Mouse (Mus musculus) neural tube, embryonic 15.5 days (tissue): ENCODE data around the gene Kif17. TPM values are rescaled to one million over a fixed set of nuclear protein-coding genes. Genes with fewer than 3 reads are reported as not detected.
"Not testable (repeated sequence)": the region's sequence is repeated elsewhere in the genome, so short reads cannot be mapped to it uniquely, and the experiment has no call there.

Experiments
- ATAC-seq: fragments of 200-750 bp; cut with Nextera tagmentation; 2 replicates; pipeline ENCODE4 v1.8.0; 2017; ENCODE audit warnings: mild to moderate bottlenecking, moderate TSS enrichment, moderate library complexity; ENCODE audit not compliant: low FRiP score
- H3K27ac ChIP-seq: fragments of 300-500 bp; sonication (generic); replicated peaks from 2 replicates; pipeline ENCODE4 v1.5.1; 2015; ENCODE audit warnings: mild to moderate bottlenecking, inconsistent platforms
- H3K27me3 ChIP-seq: fragments of 300-500 bp; sonication (generic); replicated peaks from 2 replicates; pipeline ENCODE4 v1.6.1; 2015; ENCODE audit warnings: inconsistent platforms
- H3K36me3 ChIP-seq: fragments of 300-500 bp; sonication (generic); 2 replicates; pipeline ENCODE4 v1.6.1; 2015; ENCODE audit warnings: inconsistent platforms
- H3K4me1 ChIP-seq: fragments of 300-500 bp; sonication (generic); 2 replicates; pipeline ENCODE4 v1.6.1; 2015; ENCODE audit warnings: inconsistent platforms
- H3K4me2 ChIP-seq: fragments of 300-500 bp; sonication (generic); 2 replicates; pipeline ENCODE4 v1.6.1; 2015; ENCODE audit warnings: inconsistent platforms, mild to moderate bottlenecking, moderate library complexity
- H3K4me3 ChIP-seq: fragments of 300-500 bp; sonication (generic); replicated peaks from 2 replicates; pipeline ENCODE4 v1.5.1; 2015; ENCODE audit warnings: mild to moderate bottlenecking, inconsistent platforms
- H3K9ac ChIP-seq: fragments of 300-500 bp; sonication (generic); replicated peaks from 2 replicates; pipeline ENCODE4 v1.6.1; 2015; ENCODE audit warnings: mild to moderate bottlenecking, inconsistent platforms
- H3K9me3 ChIP-seq: fragments of 300-500 bp; sonication (generic); replicated peaks from 2 replicates; pipeline ENCODE4 v1.6.1; 2016; ENCODE audit warnings: inconsistent platforms
- WGBS: fragments of 180-500 bp; shearing (Covaris S2); methylation state at CpG from one replicate; pipeline ENCODE4 v1.1.7; 2015; ENCODE audit warnings: mixed read lengths; 5-methylcytosine and 5-hydroxymethylcytosine counted together
- polyA plus RNA-seq: library from polyadenylated mRNA; unstranded; fragments of >200 nt; fragmentation: Nextera tagmentation; extraction: Ambion mirVana; gene quantifications from 2 replicates; pipeline ENCODE4 v1.2.1, GENCODE M21; 2015

Kif17 gene
- polyA plus RNA-seq, 1 experiment from 2014 or later = 5.2 TPM

GRCm38 (mm10) chr4:138316369-138316768, 66.1 kb downstream of the Kif17 start:
- H3K27ac ChIP-seq = no peak overlapping the region
- no peak overlapping the region for H3K4me3 ChIP-seq
- H3K9ac ChIP-seq = no peak overlapping the region
- no peaks in the 10 kb centered on the region for H3K9me3 ChIP-seq
- H3K36me3 ChIP-seq = peaks cover 74% of the 10 kb centered on the region
- WGBS = 86% methylated on average over 6 of the region's 6 CpGs
- no peaks in the 10 kb centered on the region for H3K27me3 ChIP-seq
- H3K4me1 ChIP-seq = peaks cover 4% of the 10 kb centered on the region
- no peak for ATAC-seq
- H3K4me2 ChIP-seq = no peak overlapping the region

GRCm38 (mm10) chr4:138318509-138319266, 68.5 kb downstream of the Kif17 start:
- Histone ChIP-seq H3K9ac (no peak overlapping the region), H3K4me1 (peaks cover 16% of the 10 kb centered on the region), H3K9me3 (no peaks in the 10 kb centered on the region), H3K4me2 (no peak overlapping the region), H3K27me3 (no peaks in the 10 kb centered on the region), H3K4me3 (no peak overlapping the region), H3K36me3 (peaks cover 51% of the 10 kb centered on the region), H3K27ac (no peak overlapping the region)
- ATAC-seq = peak; percentile 25; the same call in 1 of the 2 replicates
- 59% methylated on average over 6 of the region's 6 CpGs for WGBS

DNA sequence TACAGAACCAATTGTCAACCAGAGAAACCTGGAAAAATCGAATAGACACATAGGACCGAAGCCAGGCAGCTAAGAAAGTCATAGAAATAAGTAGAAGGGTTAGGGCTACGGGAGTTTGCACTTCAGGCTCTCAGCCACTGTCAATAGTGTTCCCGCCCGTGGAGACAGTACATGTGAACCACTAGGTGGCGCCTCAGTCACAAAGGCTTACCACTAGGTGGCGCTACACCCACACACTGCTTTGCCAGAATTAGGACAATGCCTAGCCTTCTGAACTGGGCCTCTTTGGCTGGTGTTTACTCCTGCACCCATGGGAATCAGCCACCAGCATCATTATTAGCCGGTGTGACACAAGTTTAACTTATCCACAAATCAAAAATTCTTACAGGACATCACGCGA, 69.3 kb downstream of the Kif17 start:
- no peaks in the 10 kb centered on the region for H3K27me3 ChIP-seq
- no peaks in the 10 kb centered on the region for H3K9me3 ChIP-seq
- peaks cover 43% of the 10 kb centered on the region for H3K36me3 ChIP-seq
- H3K4me3 ChIP-seq = no peak overlapping the region
- no peak overlapping the region for H3K27ac ChIP-seq
- no peak overlapping the region for H3K9ac ChIP-seq
- peaks cover 24% of the 10 kb centered on the region for H3K4me1 ChIP-seq
- no peak for ATAC-seq
- 35% methylated on average over 10 of the region's 10 CpGs for WGBS
- H3K4me2 ChIP-seq = no peak overlapping the region

DNA sequence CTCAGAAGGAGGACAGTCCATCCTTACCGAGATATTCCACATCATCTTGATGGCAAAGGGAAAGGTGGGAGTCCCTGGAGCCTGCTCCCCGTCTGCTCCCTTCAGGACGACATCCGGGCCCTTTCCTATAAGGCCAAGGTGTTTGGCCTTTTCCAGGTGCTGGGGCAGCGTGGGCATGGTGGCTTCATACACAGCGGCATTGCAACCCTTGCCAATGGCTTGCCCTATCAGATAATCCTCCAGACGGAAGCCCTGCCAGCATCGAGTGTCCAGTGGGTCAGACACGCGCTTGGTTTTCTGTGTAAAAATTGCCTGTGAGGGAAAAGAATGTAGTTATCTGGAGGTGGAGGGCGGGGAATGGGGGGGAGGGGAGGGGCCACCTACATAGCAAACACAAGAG, 70.5 kb downstream of the Kif17 start:
- Histone ChIP-seq H3K4me1 (peaks cover 31% of the 10 kb centered on the region), H3K27ac (no peak overlapping the region), H3K36me3 (peaks cover 33% of the 10 kb centered on the region), H3K9me3 (no peaks in the 10 kb centered on the region), H3K4me2 (no peak overlapping the region), H3K27me3 (no peaks in the 10 kb centered on the region), H3K4me3 (no peak overlapping the region), H3K9ac (no peak overlapping the region)
- 92% methylated on average over 11 of the region's 11 CpGs for WGBS
- ATAC-seq = no peak

DNA sequence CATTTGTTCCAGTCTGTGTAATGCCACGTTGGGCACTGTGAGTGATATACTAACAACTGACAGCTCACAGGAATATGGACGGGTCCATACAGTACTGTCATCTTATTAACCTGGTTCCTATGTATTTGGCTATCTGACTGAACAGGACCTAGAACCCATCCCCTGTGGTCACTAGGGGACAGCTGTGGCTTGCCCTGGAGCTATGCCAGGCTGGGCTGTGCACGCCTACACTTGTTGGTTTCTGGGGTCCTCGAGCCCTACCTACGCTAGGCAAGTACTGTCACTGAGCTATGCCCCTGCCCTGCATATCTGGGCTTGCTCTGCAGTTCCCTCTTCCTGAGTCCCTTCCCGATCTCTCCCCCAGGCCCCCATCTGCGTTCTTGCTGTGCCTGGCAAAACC, 71.3 kb downstream of the Kif17 start:
- no peak for ATAC-seq
- Histone ChIP-seq H3K9me3 (no peaks in the 10 kb centered on the region), H3K4me1 (peaks cover 35% of the 10 kb centered on the region), H3K27me3 (no peaks in the 10 kb centered on the region), H3K4me2 (no peak overlapping the region), H3K27ac (no peak overlapping the region), H3K36me3 (peaks cover 29% of the 10 kb centered on the region), H3K9ac (no peak overlapping the region), H3K4me3 (no peak overlapping the region)
- 81% methylated on average over 7 of the region's 7 CpGs for WGBS

DNA sequence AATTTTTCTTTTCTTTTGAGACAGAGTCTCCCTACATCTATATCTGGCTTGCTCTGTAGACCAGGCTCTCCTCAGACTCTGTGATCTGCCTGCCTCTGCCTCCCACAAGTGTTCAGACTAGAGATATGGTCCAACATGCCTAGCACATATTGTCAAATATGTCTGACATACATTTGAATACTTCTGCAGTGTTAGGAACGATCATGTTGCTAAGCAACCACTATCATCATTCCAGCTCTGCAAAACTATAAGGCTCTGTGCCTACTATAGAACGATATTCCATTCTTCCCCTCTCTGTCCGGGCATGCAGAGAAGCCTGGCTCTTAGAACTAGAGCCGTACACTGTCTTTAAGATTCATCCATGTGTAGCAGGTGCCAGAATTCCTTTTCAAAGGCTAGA, 72.5 kb downstream of the Kif17 start:
- H3K4me3 ChIP-seq = no peak overlapping the region
- no peaks in the 10 kb centered on the region for H3K27me3 ChIP-seq
- no peaks in the 10 kb centered on the region for H3K9me3 ChIP-seq
- peaks cover 39% of the 10 kb centered on the region for H3K4me1 ChIP-seq
- no peak overlapping the region for H3K27ac ChIP-seq
- H3K9ac ChIP-seq = no peak overlapping the region
- no peak overlapping the region for H3K4me2 ChIP-seq
- WGBS = 15% methylated on average over 4 of the region's 4 CpGs
- no peak for ATAC-seq
- H3K36me3 ChIP-seq = peaks cover 17% of the 10 kb centered on the region

GRCm38 (mm10) chr4:138323753-138324152, 73.5 kb downstream of the Kif17 start:
- H3K9ac ChIP-seq = no peak overlapping the region
- WGBS = 65% methylated on average over 4 of the region's 4 CpGs
- H3K9me3 ChIP-seq = no peaks in the 10 kb centered on the region
- peaks cover 39% of the 10 kb centered on the region for H3K4me1 ChIP-seq
- ATAC-seq = no peak
- H3K4me3 ChIP-seq = no peak overlapping the region
- no peak overlapping the region for H3K4me2 ChIP-seq
- H3K27ac ChIP-seq = no peak overlapping the region
- H3K27me3 ChIP-seq = no peaks in the 10 kb centered on the region
- H3K36me3 ChIP-seq = peaks cover 14% of the 10 kb centered on the region; the same call in 1 of the 2 replicates

DNA sequence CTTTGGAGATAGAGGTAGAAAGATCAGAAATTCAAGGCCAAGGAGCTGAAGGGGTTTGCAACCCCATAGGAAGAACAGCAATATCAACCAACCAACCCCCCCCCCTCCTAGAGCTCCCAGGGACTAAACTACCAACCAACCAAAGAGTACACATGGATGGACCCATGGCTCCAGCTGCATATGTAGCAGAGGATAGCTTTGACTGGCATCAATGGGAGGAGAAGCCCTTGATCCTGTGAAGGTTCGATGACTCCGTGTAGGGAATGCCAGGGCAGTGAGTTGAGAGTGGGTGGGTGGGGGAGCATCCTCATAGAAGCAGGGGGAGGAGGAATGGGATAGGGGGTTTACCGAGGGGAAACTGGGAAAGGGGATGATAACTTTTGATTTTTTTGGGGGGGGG, 74.2 kb downstream of the Kif17 start:
- no peak overlapping the region for H3K9ac ChIP-seq
- no peaks in the 10 kb centered on the region for H3K9me3 ChIP-seq
- no peak overlapping the region for H3K27ac ChIP-seq
- H3K4me1 ChIP-seq = peaks cover 39% of the 10 kb centered on the region
- H3K27me3 ChIP-seq = peaks cover 1% of the 10 kb centered on the region; the same call in 1 of the 2 replicates
- no peak overlapping the region for H3K4me2 ChIP-seq
- H3K36me3 ChIP-seq = peaks cover 11% of the 10 kb centered on the region; the same call in 1 of the 2 replicates
- WGBS = 89% methylated on average over 3 of the region's 3 CpGs
- no peak overlapping the region for H3K4me3 ChIP-seq
- no peak for ATAC-seq

DNA sequence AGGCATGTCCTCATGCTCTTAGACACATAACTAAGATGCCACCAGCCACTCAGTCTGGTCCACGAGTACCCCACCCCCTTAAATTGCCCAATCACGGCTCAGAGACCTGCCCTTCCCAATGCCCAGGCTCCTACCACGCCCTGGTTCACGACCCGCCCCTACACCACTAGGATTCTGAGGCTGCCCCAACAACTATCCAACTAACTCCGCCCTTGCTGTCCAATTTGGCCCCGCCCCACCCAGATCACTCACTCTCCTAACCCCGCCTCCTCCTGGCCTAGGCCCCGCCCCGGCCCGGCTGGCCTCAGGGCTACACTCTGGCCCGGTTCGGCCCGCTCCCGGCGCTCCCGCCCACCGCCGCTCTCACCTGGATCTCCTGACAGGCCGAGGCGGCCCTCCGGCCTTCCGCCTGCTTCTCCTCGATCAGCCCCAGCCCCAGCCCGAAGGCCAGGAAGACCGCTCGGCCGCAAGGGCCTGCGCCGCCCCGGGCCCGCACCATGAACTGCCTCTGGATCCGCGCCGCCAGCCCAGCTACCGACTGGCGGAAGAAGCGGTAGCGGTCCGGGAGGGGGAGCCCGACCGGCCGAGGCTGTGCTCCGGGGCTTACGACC, 75.3 kb downstream of the Kif17 start:
- Histone ChIP-seq H3K9me3 (no peaks in the 10 kb centered on the region), H3K36me3 (peaks cover 2% of the 10 kb centered on the region; the same call in 1 of the 2 replicates), H3K4me1 (peaks cover 39% of the 10 kb centered on the region), H3K4me3 (peak overlapping the region; percentile 90), H3K27ac (peak overlapping the region; percentile 92), H3K4me2 (peak overlapping the region; percentile 64), H3K9ac (peak overlapping the region; percentile 65), H3K27me3 (peaks cover 4% of the 10 kb centered on the region; the same call in 1 of the 2 replicates)
- 1% methylated on average over 42 of the region's 45 CpGs for WGBS
- peak; percentile 91 for ATAC-seq

DNA sequence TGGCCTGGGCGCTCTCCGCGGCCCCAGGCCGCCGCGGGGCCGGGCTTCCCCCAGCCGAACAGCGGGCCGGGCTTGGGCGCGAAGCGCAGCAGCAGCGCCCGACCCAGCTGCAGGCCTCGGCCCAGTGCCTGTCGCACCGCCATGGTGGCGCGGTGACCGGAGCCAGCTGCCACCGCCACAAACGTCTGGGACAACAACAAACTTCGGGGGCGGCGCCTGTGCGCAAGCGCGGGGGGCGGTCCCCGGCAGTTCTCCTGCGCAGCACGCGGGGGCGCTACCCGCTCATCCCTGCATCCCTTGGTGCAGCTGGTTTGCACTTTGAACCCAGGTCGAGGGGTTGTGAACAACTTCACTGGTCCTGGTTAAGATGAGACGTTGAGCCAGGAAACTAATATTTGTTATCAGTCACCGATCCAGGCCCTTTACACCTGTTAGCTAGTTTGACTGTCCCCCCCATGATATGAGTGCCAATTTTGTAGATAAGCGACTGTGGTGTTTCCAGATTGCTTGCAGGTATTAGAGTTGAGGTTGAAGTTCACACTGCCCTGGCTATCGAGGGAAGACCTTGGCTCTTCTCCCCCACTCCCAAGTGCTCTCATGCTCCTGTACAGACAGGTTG, 76.0 kb downstream of the Kif17 start, which contains the start of gene Pink1:
TSS of gene Pink1 (minus strand) at position 231 of the 619 bp plus-strand sequence.
- peak within 1 kb of the TSS; percentile 64 for H3K4me2 ChIP-seq
- peaks cover 39% of the 10 kb centered on the region for H3K4me1 ChIP-seq
- peaks cover 4% of the 10 kb centered on the region; the same call in 1 of the 2 replicates for H3K27me3 ChIP-seq
- H3K9me3 ChIP-seq = no peaks in the 10 kb centered on the region
- peak within 1 kb of the TSS; percentile 90 for H3K4me3 ChIP-seq
- H3K36me3 ChIP-seq = no peaks in the 10 kb centered on the region
- H3K27ac ChIP-seq = peak within 1 kb of the TSS; percentile 92
- H3K9ac ChIP-seq = peak within 1 kb of the TSS; percentile 65
- ATAC-seq = peak; percentile 79
- WGBS = 5% methylated on average over 33 of the region's 41 CpGs

- H3K9ac ChIP-seq, H3K4me2 ChIP-seq, H3K9me3 ChIP-seq, H3K4me3 ChIP-seq, ATAC-seq, H3K27me3 ChIP-seq, H3K36me3 ChIP-seq: not testable (repeated sequence)
- 0 out of 2 replicates have a peak overlapping the region, but pooled peaks have one; percentile 92 for H3K27ac ChIP-seq
- 49% methylated on average over 8 of the region's 12 CpGs for WGBS
- H3K4me1 ChIP-seq = peaks cover 39% of the 10 kb centered on the region
These were observed 76.9 kb downstream of the Kif17 start for GRCm38 (mm10) chr4:138327155-138327554.
